Mouse (Mus musculus): ENCODE data around the gene B4galnt2.

GRCm38 (mm10) chr11:95913959-95914566 is 628 bp downstream of the B4galnt2 start:
- TF ChIP-seq JUND (conservative IDR thresholded peaks at IDR 0.05; ENCODE audit: low read depth, low read length) (no peak), CTCF (conservative IDR thresholded peaks at IDR 0.05 in 1 of 2, IDR thresholded peaks at IDR 0.05 in 1 of 2; ENCODE audit: low read depth in 2 of 2, low read length in 2 of 2) (no peak), POLR2A (IDR thresholded peaks at IDR 0.05; ENCODE audit: low read depth, low read length) (no peak), MYC (IDR thresholded peaks at IDR 0.05; ENCODE audit: low read depth, low read length) (no peak)

Measured in CH12.LX (cell line).